Mouse (Mus musculus): Measurements from ENCODE around the gene Gm21905. TPM values are rescaled to one million over a fixed set of nuclear protein-coding genes. Genes with fewer than 3 reads are reported as not detected.

Gene Gm21905
- total RNA-seq, 1 experiment from 2014 or later = not detected

Other genes starting within 250 kb of the Gm21905 start
- gene Atp8a1, start 99.0 kb downstream of the Gm21905 start, total RNA-seq (2021) = 20.6 and 25.9 TPM in 2 replicates
- not detected in 2 replicates for gene Gm5108, start 4.8 kb downstream of the Gm21905 start, total RNA-seq (2021)
- gene Grxcr1, start 85.4 kb upstream of the Gm21905 start, total RNA-seq (2021) = not detected in 2 replicates

All from adrenal gland, postnatal 14 days (tissue).